Mouse (Mus musculus) lung, embryonic 15.5 days (tissue): ENCODE measurements around the gene Rpl41. TPM values are rescaled to one million over a fixed set of nuclear protein-coding genes. Genes with fewer than 3 reads are reported as not detected.

ENCODE experiments used
- ATAC-seq: fragments of 200-750 bp; cut with Nextera tagmentation; 2 replicates; pipeline ENCODE4 v1.8.0; 2017; ENCODE audit warnings: moderate number of reproducible peaks, borderline replicate concordance; ENCODE audit not compliant: low FRiP score, low TSS enrichment; ENCODE audit errors: extremely low read depth
- H3K27ac ChIP-seq: fragments of 300-500 bp; sonication (generic); 2 replicates; pipeline ENCODE4 v1.5.1; 2015; ENCODE audit warnings: moderate library complexity, mild to moderate bottlenecking, inconsistent platforms
- H3K27me3 ChIP-seq: fragments of 300-500 bp; sonication (generic); 2 replicates; pipeline ENCODE4 v1.6.1; 2015; ENCODE audit warnings: inconsistent platforms
- H3K36me3 ChIP-seq: fragments of 300-500 bp; sonication (generic); 2 replicates; pipeline ENCODE4 v1.6.1; 2015; ENCODE audit warnings: inconsistent platforms
- H3K4me1 ChIP-seq: fragments of 300-500 bp; sonication (generic); 2 replicates; pipeline ENCODE4 v1.6.1; 2015; ENCODE audit warnings: inconsistent platforms
- H3K4me2 ChIP-seq: fragments of 300-500 bp; sonication (generic); 2 replicates; pipeline ENCODE4 v1.6.1; 2015; ENCODE audit warnings: inconsistent platforms, mild to moderate bottlenecking, moderate library complexity
- H3K4me3 ChIP-seq: fragments of 300-500 bp; sonication (generic); 2 replicates; pipeline ENCODE4 v1.5.1; 2015; ENCODE audit warnings: mild to moderate bottlenecking, inconsistent platforms
- H3K9ac ChIP-seq: fragments of 300-500 bp; sonication (generic); 2 replicates; pipeline ENCODE4 v1.6.1; 2015; ENCODE audit warnings: inconsistent platforms
- H3K9me3 ChIP-seq: fragments of 300-500 bp; sonication (generic); 2 replicates; pipeline ENCODE4 v1.6.1; 2016; ENCODE audit warnings: inconsistent platforms
- WGBS: fragments of 180-500 bp; shearing (Covaris S2); methylation state at CpG from one replicate; pipeline ENCODE4 v1.1.7; 2015; 5-methylcytosine and 5-hydroxymethylcytosine counted together
- microRNA-seq: library from miRNA; unstranded; fragments of <30 nt; microRNA quantifications from one replicate; pipeline ENCODE4, GENCODE M21; 2016
- polyA plus RNA-seq: library from polyadenylated mRNA; unstranded; fragments of >200 nt; fragmentation: Nextera tagmentation; extraction: Ambion mirVana; gene quantifications from 2 replicates; pipeline ENCODE4 v1.2.1, GENCODE M21; 2015

The Rpl41 gene
- polyA plus RNA-seq, 1 experiment from 2014 or later, result 3,783 TPM

GRCm38 (mm10) chr10:128504012-128504411 is 45.1 kb downstream of the Rpl41 start:
- 69% methylated on average over 3 of the region's 3 CpGs for WGBS
- Histone ChIP-seq H3K27ac (no peak overlapping the region), H3K36me3 (no peaks in the 10 kb centered on the region), H3K27me3 (no peaks in the 10 kb centered on the region), H3K9ac (no peak overlapping the region), H3K4me3 (no peak overlapping the region), H3K9me3 (no peaks in the 10 kb centered on the region), H3K4me2 (no peak overlapping the region), H3K4me1 (peaks cover 11% of the 10 kb centered on the region; the same call in 1 of the 2 replicates)
- no peak for ATAC-seq

GRCm38 (mm10) chr10:128503532-128503931 is 45.6 kb downstream of the Rpl41 start:
- no peaks in the 10 kb centered on the region for H3K27me3 ChIP-seq
- H3K4me3 ChIP-seq, result no peak overlapping the region
- no peak overlapping the region for H3K4me2 ChIP-seq
- no peaks in the 10 kb centered on the region for H3K9me3 ChIP-seq
- H3K27ac ChIP-seq, result no peak overlapping the region
- ATAC-seq, result no peak
- 69% methylated on average over 8 of the region's 8 CpGs for WGBS
- H3K4me1 ChIP-seq, result peaks cover 11% of the 10 kb centered on the region; the same call in 1 of the 2 replicates
- H3K36me3 ChIP-seq, result no peaks in the 10 kb centered on the region
- no peak overlapping the region for H3K9ac ChIP-seq

- Histone ChIP-seq H3K27me3 (no peaks in the 10 kb centered on the region), H3K9me3 (no peaks in the 10 kb centered on the region), H3K9ac (no peak overlapping the region), H3K36me3 (no peaks in the 10 kb centered on the region), H3K27ac (no peak overlapping the region), H3K4me1 (peaks cover 16% of the 10 kb centered on the region), H3K4me3 (no peak overlapping the region), H3K4me2 (no peak overlapping the region)
- ATAC-seq, result no peak
- WGBS, result 69% methylated on average over 5 of the region's 5 CpGs
Observed at GRCm38 (mm10) chr10:128502341-128502740, 46.8 kb downstream of the Rpl41 start.

GRCm38 (mm10) chr10:128499116-128499671 is 49.9 kb downstream of the Rpl41 start:
- no peaks in the 10 kb centered on the region for H3K9me3 ChIP-seq
- H3K27ac ChIP-seq, result peak overlapping the region; percentile 89
- no peaks in the 10 kb centered on the region for H3K27me3 ChIP-seq
- peak; percentile 36 for ATAC-seq
- 2% methylated on average over 21 of the region's 21 CpGs for WGBS
- peak overlapping the region; percentile 75 for H3K4me2 ChIP-seq
- H3K4me1 ChIP-seq, result peaks cover 22% of the 10 kb centered on the region
- H3K4me3 ChIP-seq, result peak overlapping the region; percentile 54
- peak overlapping the region; percentile 45 for H3K9ac ChIP-seq
- no peaks in the 10 kb centered on the region for H3K36me3 ChIP-seq

- Histone ChIP-seq H3K9ac (peak within 1 kb of the TSS; percentile 45), H3K4me1 (peaks cover 22% of the 10 kb centered on the region), H3K9me3 (no peaks in the 10 kb centered on the region), H3K4me2 (peak within 1 kb of the TSS; percentile 75), H3K36me3 (no peaks in the 10 kb centered on the region), H3K27me3 (no peaks in the 10 kb centered on the region), H3K4me3 (peak within 1 kb of the TSS; percentile 54), H3K27ac (peak within 1 kb of the TSS; percentile 89)
- ATAC-seq, result peak; percentile 92
- under 1% methylated on average over 27 of the region's 27 CpGs for WGBS
Observed at GRCm38 (mm10) chr10:128498590-128498989, 50.5 kb downstream of the Rpl41 start, which contains the start of gene Myl6b. Gene Myl6b, minus strand, starts transcription at chr10:128498685.

Small RNA genes lying within 50 kb of the gene (microRNA-seq; reads per million reads assigned to microRNA genes)
- gene Gm47275 (not detected), gene Mir6916 (not detected), gene Mir6917 (not detected)

Other genes starting within 250 kb of the Rpl41 start
- gene Pan2, start 246.0 kb downstream of the Rpl41 start, polyA plus RNA-seq, result 34.1 and 34.5 TPM in 2 replicates
- gene Cnpy2, start 226.8 kb downstream of the Rpl41 start, polyA plus RNA-seq, result 329 and 346 TPM in 2 replicates
- gene Cs, start 211.6 kb downstream of the Rpl41 start, polyA plus RNA-seq, result 183 and 185 TPM in 2 replicates
- gene Coq10a, start 180.3 kb downstream of the Rpl41 start, polyA plus RNA-seq, result 12.5 and 12.6 TPM in 2 replicates
- gene Ankrd52, start 172.2 kb downstream of the Rpl41 start, polyA plus RNA-seq, result 13.0 and 14.9 TPM in 2 replicates
- 0.31 and 0.99 TPM in 2 replicates for gene Slc39a5, start 148.1 kb downstream of the Rpl41 start, polyA plus RNA-seq
- gene Nabp2, start 137.8 kb downstream of the Rpl41 start, polyA plus RNA-seq, result 72.1 and 75.7 TPM in 2 replicates
- gene Rnf41, start 137.6 kb downstream of the Rpl41 start, polyA plus RNA-seq, result 39.8 and 42.1 TPM in 2 replicates
- 70.2 and 74.7 TPM in 2 replicates for gene Smarcc2, start 90.1 kb downstream of the Rpl41 start, polyA plus RNA-seq
- 1,477 and 1,532 TPM in 2 replicates for gene Myl6, start 55.2 kb downstream of the Rpl41 start, polyA plus RNA-seq
- 2.9 and 4.3 TPM in 2 replicates for gene Myl6b, start 50.6 kb downstream of the Rpl41 start, polyA plus RNA-seq
- 28.8 and 31.5 TPM in 2 replicates for gene Esyt1, start 23.4 kb downstream of the Rpl41 start, polyA plus RNA-seq
- gene Zc3h10, start 1.5 kb downstream of the Rpl41 start, polyA plus RNA-seq, result 14.6 and 14.9 TPM in 2 replicates
- gene Pa2g4, start 16.7 kb upstream of the Rpl41 start, polyA plus RNA-seq, result 194 and 200 TPM in 2 replicates
- gene Erbb3, start 40.3 kb upstream of the Rpl41 start, polyA plus RNA-seq, result 21.3 and 22.9 TPM in 2 replicates
- 711 and 777 TPM in 2 replicates for gene Rps26, start 77.4 kb upstream of the Rpl41 start, polyA plus RNA-seq
- gene Ikzf4, start 96.7 kb upstream of the Rpl41 start, polyA plus RNA-seq, result 1.6 and 2.2 TPM in 2 replicates
- 12.3 and 13.8 TPM in 2 replicates for gene Suox, start 124.8 kb upstream of the Rpl41 start, polyA plus RNA-seq
- gene Rab5b, start 147.0 kb upstream of the Rpl41 start, polyA plus RNA-seq, result 73.8 and 77.8 TPM in 2 replicates
- 1.2 and 1.3 TPM in 2 replicates for gene Pmel, start 154.9 kb upstream of the Rpl41 start, polyA plus RNA-seq
- gene Cdk2, start 155.7 kb upstream of the Rpl41 start, polyA plus RNA-seq, result 108 and 110 TPM in 2 replicates
- 9.5 and 10.5 TPM in 2 replicates for gene Dgka, start 195.6 kb upstream of the Rpl41 start, polyA plus RNA-seq
- gene Pym1, start 198.6 kb upstream of the Rpl41 start, polyA plus RNA-seq, result 37.9 and 39.8 TPM in 2 replicates
- 2.9 and 4.0 TPM in 2 replicates for gene Mmp19, start 241.6 kb upstream of the Rpl41 start, polyA plus RNA-seq